Mouse (Mus musculus): ENCODE measurements around the gene Ccnb1. TPM values are rescaled to one million over a fixed set of nuclear protein-coding genes. Genes with fewer than 3 reads are reported as not detected.
"Not testable (repeated sequence)": the region's sequence is repeated elsewhere in the genome, so short reads cannot be mapped to it uniquely, and the experiment has no call there.

Ccnb1 gene
- polyA plus RNA-seq, 1 experiment from 2014 or later = 186 TPM

- H3K27ac ChIP-seq (ENCODE audit: low read length); H3K9ac ChIP-seq (ENCODE audit: low read depth, low read length); H3K27me3 ChIP-seq (ENCODE audit: control insufficient read depth, insufficient read depth, low read depth, low read length); H3K4me3 ChIP-seq (ENCODE audit: low read depth, low read length); ATAC-seq (ENCODE audit: low read depth); H3K9me3 ChIP-seq (replicated peaks; ENCODE audit: control insufficient read depth, low read length): not testable (repeated sequence)
- Histone ChIP-seq H3K4me2 (ENCODE audit: low read depth, low read length) (peak overlapping the region; percentile 77), H3K4me1 (ENCODE audit: control insufficient read depth, low read depth, low read length) (peaks cover 18% of the 10 kb centered on the region), H3K36me3 (ENCODE audit: control insufficient read depth, insufficient read depth) (peaks cover 11% of the 10 kb centered on the region)
- WGBS (ENCODE audit: insufficient replicate concordance) = 88% methylated on average over 5 of the region's 6 CpGs
These were observed 54.8 kb downstream of the Ccnb1 start for GRCm38 (mm10) chr13:100731462-100732046.

GRCm38 (mm10) chr13:100730861-100731176 lies 55.6 kb downstream of the Ccnb1 start, which contains the start of gene Cdk7:
TSS of gene Cdk7 (minus strand) at chr13:100730939.
- Histone ChIP-seq H3K9ac (ENCODE audit: low read depth, low read length) (peak within 1 kb of the TSS; percentile 74), H3K9me3 (replicated peaks; ENCODE audit: control insufficient read depth, low read length) (no peaks in the 10 kb centered on the region), H3K27me3 (ENCODE audit: control insufficient read depth, insufficient read depth, low read depth, low read length) (no peaks in the 10 kb centered on the region), H3K4me2 (ENCODE audit: low read depth, low read length) (peak within 1 kb of the TSS; percentile 77), H3K27ac (ENCODE audit: low read length) (peak within 1 kb of the TSS; percentile 78), H3K4me1 (ENCODE audit: control insufficient read depth, low read depth, low read length) (peaks cover 21% of the 10 kb centered on the region), H3K36me3 (ENCODE audit: control insufficient read depth, insufficient read depth) (peaks cover 11% of the 10 kb centered on the region), H3K4me3 (ENCODE audit: low read depth, low read length) (peak within 1 kb of the TSS; percentile 74)
- ATAC-seq (ENCODE audit: low read depth) = peak; percentile 99
- under 1% methylated on average over 19 of the region's 19 CpGs for WGBS (ENCODE audit: insufficient replicate concordance)

- Histone ChIP-seq H3K4me2 (ENCODE audit: low read depth, low read length) (peak overlapping the region; percentile 77), H3K27me3 (ENCODE audit: control insufficient read depth, insufficient read depth, low read depth, low read length) (no peaks in the 10 kb centered on the region), H3K27ac (ENCODE audit: low read length) (peak overlapping the region; percentile 78), H3K9ac (ENCODE audit: low read depth, low read length) (peak overlapping the region; percentile 74), H3K9me3 (replicated peaks; ENCODE audit: control insufficient read depth, low read length) (no peaks in the 10 kb centered on the region), H3K36me3 (ENCODE audit: control insufficient read depth, insufficient read depth) (peaks cover 9% of the 10 kb centered on the region), H3K4me3 (ENCODE audit: low read depth, low read length) (peak overlapping the region; percentile 74), H3K4me1 (ENCODE audit: control insufficient read depth, low read depth, low read length) (peaks cover 21% of the 10 kb centered on the region)
- ATAC-seq (ENCODE audit: low read depth) = peak; percentile 71
- under 1% methylated on average over 30 of the region's 30 CpGs for WGBS (ENCODE audit: insufficient replicate concordance)
These were observed 56.1 kb downstream of the Ccnb1 start for GRCm38 (mm10) chr13:100730153-100730860.

Other genes starting within 250 kb of the Ccnb1 start
- 12.9 and 15.1 TPM in 2 replicates for gene Ocln, start 233.9 kb downstream of the Ccnb1 start, polyA plus RNA-seq (2015; fragmentation: Nextera tagmentation; extraction: Ambion mirVana)
- gene Marveld2, start 169.6 kb downstream of the Ccnb1 start, polyA plus RNA-seq (2015; fragmentation: Nextera tagmentation; extraction: Ambion mirVana) = 9.6 and 10.5 TPM in 2 replicates
- gene Ak6, start 135.6 kb downstream of the Ccnb1 start, polyA plus RNA-seq (2015; fragmentation: Nextera tagmentation; extraction: Ambion mirVana) = 121 and 134 TPM in 2 replicates
- gene Rad17, start 135.5 kb downstream of the Ccnb1 start, polyA plus RNA-seq (2015; fragmentation: Nextera tagmentation; extraction: Ambion mirVana) = 11.4 and 12.5 TPM in 2 replicates
- gene Taf9, start 135.0 kb downstream of the Ccnb1 start, polyA plus RNA-seq (2015; fragmentation: Nextera tagmentation; extraction: Ambion mirVana) = 12.2 and 13.3 TPM in 2 replicates
- 6.0 and 6.3 TPM in 2 replicates for gene Ccdc125, start 116.9 kb downstream of the Ccnb1 start, polyA plus RNA-seq (2015; fragmentation: Nextera tagmentation; extraction: Ambion mirVana)
- 28.7 and 31.4 TPM in 2 replicates for gene Cdk7, start 55.6 kb downstream of the Ccnb1 start, polyA plus RNA-seq (2015; fragmentation: Nextera tagmentation; extraction: Ambion mirVana)
- 92.4 and 98.8 TPM in 2 replicates for gene Mrps36, start 41.9 kb downstream of the Ccnb1 start, polyA plus RNA-seq (2015; fragmentation: Nextera tagmentation; extraction: Ambion mirVana)
- gene Cenph, start 10.7 kb downstream of the Ccnb1 start, polyA plus RNA-seq (2015; fragmentation: Nextera tagmentation; extraction: Ambion mirVana) = 24.0 and 24.2 TPM in 2 replicates
- 21.2 and 22.3 TPM in 2 replicates for gene Slc30a5, start 46.9 kb upstream of the Ccnb1 start, polyA plus RNA-seq (2015; fragmentation: Nextera tagmentation; extraction: Ambion mirVana)

Measured in liver, embryonic 16.5 days (tissue).